Mouse (Mus musculus) megakaryocyte, embryonic 14.5 days (primary cell): Measurements from ENCODE around the gene Lrrc8b. TPM values are rescaled to one million over a fixed set of nuclear protein-coding genes. Genes with fewer than 3 reads are reported as not detected.
A peak's percentile ranks its signal among the peaks of the same experiment; 100 is the strongest.

Experiments
- H3K27me3 ChIP-seq: replicated peaks from 2 replicates; pipeline ENCODE3; 2012; ENCODE audit warnings: inconsistent platforms
- H3K36me3 ChIP-seq: replicated peaks from 2 replicates; pipeline ENCODE3; 2012; ENCODE audit warnings: low read length, inconsistent platforms, mixed read lengths
- H3K4me1 ChIP-seq: 2 replicates; pipeline ENCODE4 v1.6.1; 2012; ENCODE audit warnings: inconsistent platforms
- H3K4me3 ChIP-seq: replicated peaks from 2 replicates; pipeline ENCODE3; 2012; ENCODE audit warnings: moderate library complexity, mild to moderate bottlenecking, inconsistent platforms
- H3K9me3 ChIP-seq: 2 replicates; pipeline ENCODE4 v1.6.1; 2012; ENCODE audit warnings: inconsistent platforms
- FLI1 ChIP-seq: IDR thresholded peaks from 2 replicates; pipeline ENCODE4 v1.6.1; 2012; ENCODE audit warnings: low read length, inconsistent platforms, mixed read lengths
- GATA1 ChIP-seq: IDR thresholded peaks from 3 replicates; pipeline ENCODE4 v1.6.1; 2012; ENCODE audit warnings: mixed read lengths, low read length, inconsistent platforms, borderline replicate concordance
- polyA plus RNA-seq: library from polyadenylated mRNA; stranded (reverse); fragments of >175 nt; gene quantifications from 2 replicates; pipeline ENCODE4 v1.2.3, GENCODE M21; 2012; ENCODE audit warnings: low replicate concordance; ENCODE audit not compliant: insufficient read depth

Gene Lrrc8b
- polyA plus RNA-seq, 1 experiment: 1.4 TPM

- H3K4me3 ChIP-seq: no peak overlapping the region
- H3K36me3 ChIP-seq: no peaks in the 10 kb centered on the region
- H3K9me3 ChIP-seq: no peaks in the 10 kb centered on the region
- no peaks in the 10 kb centered on the region for H3K27me3 ChIP-seq
- TF ChIP-seq FLI1 (no peak), GATA1 (no peak)
- H3K4me1 ChIP-seq: peaks cover 57% of the 10 kb centered on the region
Measured at GRCm38 (mm10) chr5:105404961-105405360, 10.6 kb upstream of the Lrrc8b start.

GRCm38 (mm10) chr5:105407661-105408060, 7.9 kb upstream of the Lrrc8b start:
- TF ChIP-seq FLI1: no peak
- TF ChIP-seq GATA1: no peak
- Histone ChIP-seq H3K9me3 (no peaks in the 10 kb centered on the region), H3K27me3 (no peaks in the 10 kb centered on the region), H3K4me1 (peaks cover 74% of the 10 kb centered on the region), H3K4me3 (no peak overlapping the region), H3K36me3 (peaks cover 17% of the 10 kb centered on the region)

- Histone ChIP-seq H3K4me3 (peak overlapping the region; percentile 90), H3K36me3 (peaks cover 29% of the 10 kb centered on the region), H3K4me1 (peaks cover 83% of the 10 kb centered on the region), H3K9me3 (no peaks in the 10 kb centered on the region), H3K27me3 (no peaks in the 10 kb centered on the region)
- TF ChIP-seq FLI1 (peak; percentile 28; the same call in 1 of the 2 replicates), GATA1 (peak; percentile 83; the same call in 2 of the 3 replicates)
Measured at GRCm38 (mm10) chr5:105409092-105409491, 6.5 kb upstream of the Lrrc8b start.

GRCm38 (mm10) chr5:105410521-105411293, 4.9 kb upstream of the Lrrc8b start:
- TF ChIP-seq FLI1 (no peak), GATA1 (no peak)
- peaks cover 87% of the 10 kb centered on the region for H3K4me1 ChIP-seq
- H3K4me3 ChIP-seq: peak overlapping the region; percentile 78
- H3K27me3 ChIP-seq: no peaks in the 10 kb centered on the region
- H3K36me3 ChIP-seq: peaks cover 29% of the 10 kb centered on the region
- no peaks in the 10 kb centered on the region for H3K9me3 ChIP-seq

GRCm38 (mm10) chr5:105411294-105411570, 4.3 kb upstream of the Lrrc8b start:
- Histone ChIP-seq H3K27me3 (no peaks in the 10 kb centered on the region), H3K4me3 (peak overlapping the region; percentile 78), H3K4me1 (peaks cover 83% of the 10 kb centered on the region), H3K36me3 (peaks cover 29% of the 10 kb centered on the region), H3K9me3 (no peaks in the 10 kb centered on the region)
- TF ChIP-seq GATA1: no peak
- no peak for TF ChIP-seq FLI1

GRCm38 (mm10) chr5:105411768-105412167, 3.8 kb upstream of the Lrrc8b start:
- Histone ChIP-seq H3K9me3 (no peaks in the 10 kb centered on the region), H3K36me3 (peaks cover 29% of the 10 kb centered on the region), H3K27me3 (no peaks in the 10 kb centered on the region), H3K4me1 (peaks cover 83% of the 10 kb centered on the region), H3K4me3 (peak overlapping the region; percentile 51)
- no peak for TF ChIP-seq GATA1
- TF ChIP-seq FLI1: no peak

- Histone ChIP-seq H3K36me3 (peaks cover 37% of the 10 kb centered on the region), H3K9me3 (no peaks in the 10 kb centered on the region), H3K4me3 (no peak overlapping the region), H3K27me3 (no peaks in the 10 kb centered on the region), H3K4me1 (peaks cover 87% of the 10 kb centered on the region)
- TF ChIP-seq GATA1: no peak
- no peak for TF ChIP-seq FLI1
Measured at GRCm38 (mm10) chr5:105412634-105413033, 2.9 kb upstream of the Lrrc8b start.

GRCm38 (mm10) chr5:105414341-105415120, 1.0 kb upstream of the Lrrc8b start:
- peaks cover 83% of the 10 kb centered on the region for H3K4me1 ChIP-seq
- no peaks in the 10 kb centered on the region for H3K9me3 ChIP-seq
- no peak for TF ChIP-seq GATA1
- no peak for TF ChIP-seq FLI1
- peak overlapping the region; percentile 96 for H3K4me3 ChIP-seq
- no peaks in the 10 kb centered on the region for H3K27me3 ChIP-seq
- peaks cover 52% of the 10 kb centered on the region for H3K36me3 ChIP-seq

- H3K36me3 ChIP-seq: peaks cover 43% of the 10 kb centered on the region
- peaks cover 67% of the 10 kb centered on the region for H3K4me1 ChIP-seq
- TF ChIP-seq GATA1 (no peak), FLI1 (no peak)
Measured at GRCm38 (mm10) chr5:105415951-105416675, 538 bp downstream of the Lrrc8b start.

GRCm38 (mm10) chr5:105417217-105417616, 1.6 kb downstream of the Lrrc8b start:
- TF ChIP-seq FLI1: no peak
- TF ChIP-seq GATA1: no peak
- no peaks in the 10 kb centered on the region for H3K9me3 ChIP-seq
- peak overlapping the region; percentile 96 for H3K4me3 ChIP-seq
- peaks cover 35% of the 10 kb centered on the region for H3K36me3 ChIP-seq
- no peaks in the 10 kb centered on the region for H3K27me3 ChIP-seq
- peaks cover 56% of the 10 kb centered on the region for H3K4me1 ChIP-seq

More at GRCm38 (mm10) chr5:105415951-105416675, 538 bp downstream of the Lrrc8b start:
- Histone ChIP-seq H3K27me3 (no peaks in the 10 kb centered on the region), H3K9me3 (no peaks in the 10 kb centered on the region), H3K4me3 (peak overlapping the region; percentile 96)
